ENCODE assay signal across 9 mouse cellular contexts in the genomic region with DNA sequence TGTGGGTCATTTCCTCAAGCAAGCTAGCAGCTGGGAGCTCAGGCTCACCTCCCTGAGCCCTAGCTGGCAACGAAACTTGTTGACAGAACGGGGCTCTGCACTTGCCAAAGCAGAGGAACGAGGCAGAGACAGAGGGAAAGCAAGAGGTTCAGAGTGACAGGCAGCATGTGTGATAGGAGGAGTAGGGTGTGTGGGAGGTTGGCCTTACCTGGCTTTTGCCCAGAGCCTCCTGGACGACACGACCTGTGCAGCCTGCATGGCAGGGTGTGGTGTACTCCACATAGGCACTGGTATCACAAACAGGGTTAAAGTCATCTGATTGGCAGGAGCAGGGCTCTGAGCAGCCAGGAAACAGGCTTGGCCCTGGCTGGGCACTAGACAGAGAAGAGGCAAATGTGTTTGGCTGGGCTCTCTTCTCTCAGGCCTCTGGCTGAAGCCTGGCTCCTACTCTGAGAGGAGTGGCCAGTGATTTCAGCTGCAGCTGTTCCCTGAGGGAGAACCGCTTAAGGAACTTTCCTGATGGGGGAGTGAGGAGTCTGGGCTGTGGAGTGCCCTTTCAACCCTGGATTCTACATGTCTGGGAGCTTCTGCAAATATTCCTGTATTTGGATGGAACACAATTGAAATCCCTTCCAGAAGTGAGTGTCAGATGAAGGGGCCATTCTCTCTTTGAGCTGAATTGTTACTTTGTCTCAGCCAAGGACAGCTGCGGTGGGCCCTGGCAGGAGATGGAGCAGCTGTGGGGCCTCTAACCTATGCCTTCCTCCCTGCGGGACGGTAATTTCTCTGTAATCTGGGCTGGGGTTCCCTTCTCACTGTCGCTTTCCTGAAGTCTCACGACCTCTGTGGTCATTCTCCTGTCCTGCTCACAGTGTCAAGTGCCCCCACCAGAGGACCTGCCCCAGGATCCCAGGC. TPM values are rescaled to one million over a fixed set of nuclear protein-coding genes. Genes with fewer than 3 reads are reported as not detected.
DNase-seq lines count a peak whose midpoint lies in the region; TF ChIP-seq lines count a peak whose summit lies in the region.
"Had no signal": no experiment of that assay in that cellular context is flagged by ENCODE, and none has a peak within 500 bp of the region (broad histone marks: within the 10 kb centered on the region; RNA-seq: fewer than 3 reads in every experiment).

No protein-coding gene starts in this region.

- H3K27ac ChIP-seq in kidney, adult 2 months (ENCODE audit: insufficient read depth, low read depth, low read length) = no peak overlapping the region
- 0 out of 2 replicates have a peak overlapping the region, but pooled peaks have one; percentile 14 for H3K27ac ChIP-seq in olfactory bulb, adult 2 months (ENCODE audit: insufficient read depth, low read depth, low read length)
- H3K27ac ChIP-seq: heart, embryonic 13.5 days had no signal

- no peak for TF ChIP-seq POLR2A in kidney, adult 2 months (IDR thresholded peaks at IDR 0.05; ENCODE audit: low read depth, low read length)
- TF ChIP-seq POLR2A in olfactory bulb, adult 2 months (IDR thresholded peaks at IDR 0.05; ENCODE audit: insufficient read depth, low read depth, low read length) = no peak

- H3K27me3 ChIP-seq in kidney, adult 2 months (replicated peaks; ENCODE audit: control insufficient read depth, insufficient read depth, low read length) = no peaks in the 10 kb centered on the region

- H3K36me3 ChIP-seq in kidney, adult 2 months (ENCODE audit: control insufficient read depth, insufficient read depth, low read length) = no peaks in the 10 kb centered on the region
- H3K36me3 ChIP-seq: heart, embryonic 13.5 days had no signal

- no peak for TF ChIP-seq CTCF in kidney, adult 2 months (conservative IDR thresholded peaks at IDR 0.05; ENCODE audit: insufficient read depth, insufficient read length, low read depth, low read length)
- no peak for TF ChIP-seq CTCF in olfactory bulb, adult 2 months (IDR thresholded peaks at IDR 0.05; ENCODE audit: insufficient read depth, low read depth, low read length)

- intact Hi-C loops in gastrocnemius, postnatal 14 days (cut with DNase I; ENCODE audit: low total_unique reads) = loop anchor here (5.0 kb wide), 1 partner anchor 132 kb away; no protein-coding TSS in a partner anchor

- no peak overlapping the region for H3K4me3 ChIP-seq in kidney, adult 2 months (ENCODE audit: insufficient read depth, low read depth, low read length)
- no peak overlapping the region for H3K4me3 ChIP-seq in olfactory bulb, adult 2 months (ENCODE audit: insufficient read depth, low read depth, low read length)
- H3K4me3 ChIP-seq: heart, embryonic 13.5 days had no signal

- DNase-seq in kidney, adult 2 months = peak; percentile 25
- no peak for DNase-seq in kidney, adult 9 months
- DNase-seq in cerebellum, adult 11-12 months = peak; percentile 91
- peak; percentile 85 for DNase-seq in gastrocnemius, postnatal 14 days
- DNase-seq in layer of hippocampus, postnatal 10 days (ENCODE audit: low spot score in 2 of 2) = peak; percentile 63
- DNase-seq in left cerebral cortex, adult 11 months (ENCODE audit: low spot score) = no peak
- no peak for DNase-seq in thymus, postnatal 4 days

- 38% methylated on average over 11 of the region's 11 CpGs for WGBS in kidney, adult 2 months
- 61% methylated on average over 11 of the region's 11 CpGs for WGBS in olfactory bulb, adult 2 months

- no peaks in the 10 kb centered on the region for H3K4me1 ChIP-seq in kidney, adult 2 months (ENCODE audit: control insufficient read depth, insufficient read depth, low read length)
- peaks cover 14% of the 10 kb centered on the region for H3K4me1 ChIP-seq in olfactory bulb, adult 2 months (ENCODE audit: control insufficient read depth, insufficient read depth, low read length)

RNA-seq across cellular contexts. Expression of gene Tpbgl, which starts 37.9 kb away (rescaled TPM):
- 3.8 and 4.0 TPM in 2 replicates for polyA plus RNA-seq in kidney, adult 2 months (2012; rRNA removed)
- 10 to 100 TPM; 38.7 to 43.2 TPM for total RNA-seq in gastrocnemius, postnatal 14 days (2021)
- 1 to 10 TPM; 2.9 to 3.3 TPM for total RNA-seq in layer of hippocampus, postnatal 10 days (2021)
- polyA plus RNA-seq in olfactory bulb, adult 2 months (2012; ENCODE audit: insufficient read depth, insufficient read length, low replicate concordance, missing spikeins) = not detected in 2 replicates

RNA-seq across cellular contexts. Expression of gene Slco2b1, which starts 46.3 kb away (rescaled TPM):
- 28.4 and 35.0 TPM in 2 replicates for polyA plus RNA-seq in kidney, adult 2 months (2012; rRNA removed)
- total RNA-seq in gastrocnemius, postnatal 14 days (2021) = 1 to 10 TPM; 6.4 to 7.5 TPM
- total RNA-seq in layer of hippocampus, postnatal 10 days (2021) = 10 to 100 TPM; 14.8 to 15.4 TPM
- not detected in 2 replicates for polyA plus RNA-seq in olfactory bulb, adult 2 months (2012; ENCODE audit: insufficient read depth, insufficient read length, low replicate concordance, missing spikeins)

Comparison
In these comparisons a context has a peak if more than half of its experiments do, and no peak if none do; other contexts are left out.
1. DNase-seq: peak in kidney, adult 2 months (single experiment), cerebellum, adult 11-12 months (single experiment), gastrocnemius, postnatal 14 days (single experiment) and layer of hippocampus, postnatal 10 days (2 of 2); none in kidney, adult 9 months (single experiment), left cerebral cortex, adult 11 months (single experiment) and thymus, postnatal 4 days (single experiment).
2. RNA of gene Tpbgl, which starts 37.9 kb away (total RNA-seq): 38.7 to 43.2 TPM in gastrocnemius, postnatal 14 days; 2.9 to 3.3 TPM in layer of hippocampus, postnatal 10 days; every median in the first group is over 4 times any median in the second.